Mouse (Mus musculus) T-cell, adult 2 months (primary cell): Measurements from ENCODE around the gene Gm49384.

Source experiments
- DNase-seq: peaks from one replicate; pipeline ENCODE4 v3.0.0; 2022; ENCODE audit warnings: low spot score

Gm49384 gene

DNA sequence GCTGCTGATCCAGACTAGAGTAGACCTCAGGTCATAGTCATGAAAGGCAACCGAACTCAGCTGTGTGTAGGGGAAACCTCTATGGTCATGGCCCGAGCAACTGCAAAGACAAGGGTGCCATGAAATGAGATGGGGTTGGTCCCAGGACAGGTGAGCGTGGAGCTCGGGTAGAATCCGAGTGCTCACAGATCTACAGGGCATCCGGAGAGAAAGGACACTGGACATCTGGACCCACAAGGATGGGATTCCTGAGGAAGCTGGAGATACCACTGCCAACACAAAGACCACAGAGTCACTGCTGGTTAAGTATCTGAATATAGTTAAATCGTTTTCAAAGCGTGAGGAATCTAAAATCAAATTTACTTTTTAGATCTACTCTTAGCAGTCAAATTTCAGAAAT lies 3.3 kb upstream of the Gm49384 start:
- DNase-seq: no peak

DNA sequence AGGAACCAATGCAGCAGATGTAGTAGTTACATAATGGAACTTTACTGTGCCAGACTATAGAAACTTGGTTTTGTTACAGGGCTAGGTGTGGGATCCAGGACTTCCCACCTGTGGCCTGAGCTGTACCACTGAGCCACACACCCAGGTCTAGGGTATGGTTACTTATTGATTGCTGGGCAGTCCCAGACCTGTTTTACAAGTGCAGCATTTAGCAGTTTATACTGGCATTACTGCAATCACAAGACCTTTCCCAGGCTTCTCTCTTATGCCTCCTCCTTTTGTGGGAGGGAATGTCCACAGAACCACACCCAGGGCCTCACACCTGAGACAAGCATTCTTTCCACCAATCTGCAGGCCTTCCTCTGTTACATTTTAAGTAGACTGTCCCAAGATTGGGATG lies 5.1 kb downstream of the Gm49384 start:
- DNase-seq: no peak

DNA sequence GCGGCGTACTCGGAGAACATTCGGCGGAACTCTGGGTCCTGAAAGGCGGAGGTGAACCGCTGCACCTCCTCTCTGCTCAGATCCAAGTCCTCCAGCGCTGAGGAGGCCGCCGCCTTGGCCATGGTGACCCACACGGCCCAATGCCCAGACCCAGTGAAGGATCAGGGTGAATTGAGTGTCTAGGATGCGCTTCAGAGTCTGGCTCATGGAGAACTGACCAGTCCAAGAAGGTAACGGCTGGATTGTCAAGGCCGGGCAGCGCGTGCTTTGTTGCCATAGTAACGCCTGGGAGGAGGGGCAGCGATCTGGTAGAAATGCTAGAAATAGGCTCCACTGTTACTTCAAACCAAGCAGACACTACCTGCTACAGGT lies 5.9 kb downstream of the Gm49384 start, which contains the start of gene Dnaaf2:
TSS of gene Dnaaf2 (minus strand) at position 266 of the 372 bp plus-strand sequence.
- DNase-seq: no peak

DNA sequence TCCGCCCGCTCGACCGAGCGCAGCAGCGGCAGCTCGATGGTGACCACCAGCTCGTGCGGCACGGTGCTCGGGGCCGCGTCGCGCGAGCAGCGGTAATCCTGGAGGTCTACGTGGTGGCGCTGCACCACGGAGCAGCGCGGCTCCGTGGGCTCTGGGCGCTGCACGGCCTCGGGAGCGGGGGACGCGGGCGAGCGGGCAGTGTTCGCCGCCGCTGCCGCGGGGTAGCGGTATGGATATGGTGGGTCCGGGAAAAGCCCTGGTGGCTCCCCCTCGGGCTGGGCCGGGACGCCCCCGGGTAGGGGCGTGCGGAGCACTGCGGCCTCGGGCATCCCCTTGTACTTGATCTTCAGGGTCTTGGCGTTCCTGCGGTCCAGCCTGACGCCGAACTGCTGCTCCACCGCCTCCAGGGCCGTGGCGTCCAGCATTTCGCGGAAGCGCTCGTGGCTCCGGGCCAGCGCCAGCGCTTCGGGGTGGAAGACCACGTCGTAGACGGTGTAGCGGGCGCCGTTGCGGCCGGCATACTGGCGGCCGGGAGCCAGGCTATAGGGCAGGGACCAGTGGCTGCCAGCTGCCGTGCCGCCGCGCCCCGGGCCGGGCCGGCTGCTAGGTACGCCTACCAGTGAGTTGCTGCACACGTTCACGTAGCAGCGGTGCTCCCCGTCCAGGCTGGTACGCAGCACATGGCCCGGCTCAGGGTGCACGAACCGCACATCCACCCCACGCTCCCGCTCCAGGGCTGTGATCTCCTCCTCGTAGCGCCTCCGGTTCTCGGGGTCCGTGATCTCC lies 6.5 kb downstream of the Gm49384 start:
- DNase-seq: peak; percentile 66

DNA sequence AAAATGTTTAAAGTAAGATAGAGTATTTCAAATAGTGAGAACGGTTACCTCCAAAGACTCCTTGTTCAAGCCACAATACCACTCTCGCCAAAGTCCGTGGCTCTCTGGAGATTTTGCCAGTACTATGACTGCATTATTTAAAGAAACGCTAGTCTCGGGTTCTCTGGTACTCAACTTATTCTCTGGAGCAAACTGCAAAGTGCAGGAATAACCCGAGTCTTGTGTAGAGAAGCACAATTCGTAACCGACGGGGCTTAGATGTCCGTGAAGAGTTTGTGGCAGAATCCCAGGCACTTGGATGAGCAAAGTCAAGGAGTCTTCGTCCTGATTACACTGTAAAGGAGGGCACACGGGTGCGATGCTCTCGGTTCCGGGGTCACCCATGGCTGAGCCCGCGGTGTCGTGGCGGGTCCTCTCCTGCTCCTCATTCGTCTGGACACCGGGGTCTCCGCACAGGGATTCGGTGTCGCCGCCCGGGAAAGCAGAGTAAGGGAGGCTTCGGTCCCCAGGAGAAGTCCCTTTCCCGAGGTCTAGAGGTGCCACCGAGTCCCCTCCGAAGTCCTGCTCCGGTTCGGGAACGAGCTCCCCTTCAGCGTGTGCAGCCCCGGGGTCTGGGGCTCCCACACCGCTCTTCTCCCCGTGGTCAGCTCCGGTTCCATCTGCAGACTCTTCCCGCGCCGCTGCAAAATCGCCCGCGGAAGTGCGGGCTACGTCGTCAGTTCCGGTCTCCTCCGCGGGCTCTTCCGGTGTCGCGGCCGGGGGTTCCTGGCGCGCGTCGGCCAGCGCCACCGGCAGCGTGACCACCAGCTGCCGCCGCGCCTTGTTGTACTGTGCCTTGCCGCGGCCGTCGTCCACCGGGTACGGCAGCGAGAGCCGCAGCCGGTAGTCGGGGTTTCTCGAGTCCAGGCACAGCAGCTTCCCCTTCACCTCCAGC lies 7.4 kb downstream of the Gm49384 start, which contains the start of gene Gm49383:
TSS of gene Gm49383 (minus strand) at position 661 of the 934 bp plus-strand sequence.
- DNase-seq: peak; percentile 42

DNA sequence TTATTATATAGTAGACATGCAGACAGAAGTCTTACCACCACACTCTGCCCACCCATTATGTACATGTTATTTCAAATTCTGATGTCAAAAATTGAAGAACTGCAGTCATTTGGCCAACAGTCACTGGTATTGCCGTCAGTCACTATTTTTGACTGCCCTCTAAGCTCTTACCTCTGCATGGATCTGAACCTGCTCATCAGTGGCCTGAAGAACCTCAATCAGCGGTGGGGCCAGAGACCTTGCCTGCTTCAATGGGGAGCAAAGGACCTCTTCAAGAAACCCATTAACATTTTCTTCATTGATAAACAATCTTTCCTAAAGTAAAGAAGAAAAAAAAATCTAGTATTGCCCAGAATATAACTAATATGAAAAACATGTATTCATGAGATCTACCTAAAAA lies 11.4 kb downstream of the Gm49384 start:
- no peak for DNase-seq

DNA sequence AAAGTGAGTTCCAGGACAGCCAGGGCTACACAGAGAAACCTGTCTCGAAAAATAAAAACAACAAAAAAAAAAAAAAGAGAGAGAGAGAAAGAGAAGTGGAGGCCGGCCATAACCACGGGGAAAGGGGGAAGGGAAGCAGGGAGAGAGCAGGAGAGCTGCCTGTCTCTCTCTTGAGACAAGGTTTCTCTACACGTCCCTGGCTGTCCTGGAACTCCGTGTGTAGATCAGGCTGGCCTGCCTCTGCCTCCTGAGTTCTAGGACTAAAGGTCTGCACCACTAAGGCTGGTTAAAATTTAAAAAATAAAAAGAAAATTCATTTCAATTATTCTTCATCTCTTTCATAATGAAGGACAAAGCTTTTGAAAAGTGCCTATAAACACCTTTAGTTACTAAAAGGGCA lies 12.7 kb downstream of the Gm49384 start:
- no peak for DNase-seq

DNA sequence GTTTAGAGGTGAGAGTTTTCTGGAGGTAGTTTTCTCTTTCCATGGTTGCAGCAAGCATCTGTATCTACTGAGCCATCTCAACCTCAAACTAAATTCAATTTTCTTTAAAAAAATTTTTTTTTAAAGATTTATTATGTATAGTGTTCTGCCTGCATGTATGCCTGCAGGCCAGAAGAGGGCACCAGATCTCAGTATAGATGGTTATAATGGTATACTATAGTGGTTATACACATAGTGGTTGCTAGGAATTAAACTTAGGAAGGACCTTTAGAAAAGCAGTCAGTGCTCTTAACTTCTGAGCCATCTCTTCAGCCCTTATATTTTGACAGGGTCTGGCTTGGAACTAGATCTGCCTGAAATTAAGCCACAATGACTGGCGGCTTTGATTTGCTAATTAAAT lies 13.5 kb downstream of the Gm49384 start:
- peak; percentile 44 for DNase-seq

DNA sequence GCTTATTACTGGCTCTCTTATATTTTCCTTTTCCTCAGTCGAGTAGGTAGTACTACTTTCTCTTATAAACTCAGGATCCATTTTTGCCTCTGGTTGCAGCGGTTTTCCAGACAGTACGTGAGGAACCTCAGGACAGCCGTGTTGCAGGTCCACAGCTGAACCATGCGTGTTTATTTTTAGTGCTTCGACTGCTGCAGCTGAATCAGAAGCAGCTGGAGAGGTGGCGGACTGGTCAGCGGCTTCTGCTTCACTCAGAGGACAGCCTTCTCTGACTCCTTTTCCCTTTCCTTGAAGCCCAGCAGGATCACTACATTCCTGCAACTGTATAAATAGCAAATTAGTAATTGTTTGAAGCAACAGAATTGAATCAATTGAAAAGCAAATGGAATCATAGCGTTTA lies 14.0 kb downstream of the Gm49384 start:
- DNase-seq: no peak

DNA sequence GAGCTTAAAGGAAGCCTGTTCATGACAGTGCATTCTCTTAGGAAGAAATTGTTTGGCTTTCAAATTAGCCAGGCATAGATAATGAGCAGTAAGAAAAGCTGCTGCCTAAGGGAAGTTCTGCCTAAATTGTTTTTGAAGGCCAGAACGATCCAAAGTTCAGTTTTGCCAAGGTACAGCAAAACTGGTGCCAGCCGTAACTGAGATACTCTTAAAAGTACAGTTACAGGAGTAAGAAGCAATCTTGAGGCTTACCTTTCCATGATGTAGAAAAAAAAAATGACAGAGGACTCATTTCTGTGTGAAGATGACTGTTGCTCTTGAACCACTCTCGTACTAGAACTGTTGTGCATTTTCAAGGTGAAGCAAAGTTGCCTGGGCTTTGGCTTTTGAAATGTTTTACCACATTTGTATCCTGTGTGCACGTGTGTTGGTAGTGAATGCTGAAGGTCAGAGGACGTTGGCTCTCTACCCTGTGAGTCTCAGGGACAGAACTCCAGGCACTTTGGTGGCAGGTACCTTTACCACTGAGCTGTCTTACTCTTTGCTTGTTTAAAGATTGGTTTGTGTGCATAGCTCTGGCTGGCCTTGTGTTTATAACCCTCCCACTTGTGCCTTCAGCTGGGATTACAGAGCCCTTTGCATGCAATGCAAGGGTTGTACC lies 17.1 kb downstream of the Gm49384 start:
- DNase-seq: no peak

DNA sequence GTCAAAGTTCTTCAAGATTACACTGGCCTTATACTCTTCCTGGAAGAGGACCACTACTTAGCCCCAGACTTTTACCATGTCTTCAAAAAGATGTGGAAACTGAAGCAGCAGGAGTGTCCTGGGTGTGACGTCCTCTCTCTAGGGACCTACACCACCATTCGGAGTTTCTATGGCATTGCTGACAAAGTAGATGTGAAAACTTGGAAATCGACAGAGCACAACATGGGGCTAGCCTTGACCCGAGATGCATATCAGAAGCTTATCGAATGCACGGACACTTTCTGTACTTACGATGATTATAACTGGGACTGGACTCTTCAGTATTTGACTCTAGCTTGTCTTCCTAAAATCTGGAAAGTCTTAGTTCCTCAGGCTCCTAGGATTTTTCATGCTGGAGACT lies 18.7 kb downstream of the Gm49384 start:
- no peak for DNase-seq

DNA sequence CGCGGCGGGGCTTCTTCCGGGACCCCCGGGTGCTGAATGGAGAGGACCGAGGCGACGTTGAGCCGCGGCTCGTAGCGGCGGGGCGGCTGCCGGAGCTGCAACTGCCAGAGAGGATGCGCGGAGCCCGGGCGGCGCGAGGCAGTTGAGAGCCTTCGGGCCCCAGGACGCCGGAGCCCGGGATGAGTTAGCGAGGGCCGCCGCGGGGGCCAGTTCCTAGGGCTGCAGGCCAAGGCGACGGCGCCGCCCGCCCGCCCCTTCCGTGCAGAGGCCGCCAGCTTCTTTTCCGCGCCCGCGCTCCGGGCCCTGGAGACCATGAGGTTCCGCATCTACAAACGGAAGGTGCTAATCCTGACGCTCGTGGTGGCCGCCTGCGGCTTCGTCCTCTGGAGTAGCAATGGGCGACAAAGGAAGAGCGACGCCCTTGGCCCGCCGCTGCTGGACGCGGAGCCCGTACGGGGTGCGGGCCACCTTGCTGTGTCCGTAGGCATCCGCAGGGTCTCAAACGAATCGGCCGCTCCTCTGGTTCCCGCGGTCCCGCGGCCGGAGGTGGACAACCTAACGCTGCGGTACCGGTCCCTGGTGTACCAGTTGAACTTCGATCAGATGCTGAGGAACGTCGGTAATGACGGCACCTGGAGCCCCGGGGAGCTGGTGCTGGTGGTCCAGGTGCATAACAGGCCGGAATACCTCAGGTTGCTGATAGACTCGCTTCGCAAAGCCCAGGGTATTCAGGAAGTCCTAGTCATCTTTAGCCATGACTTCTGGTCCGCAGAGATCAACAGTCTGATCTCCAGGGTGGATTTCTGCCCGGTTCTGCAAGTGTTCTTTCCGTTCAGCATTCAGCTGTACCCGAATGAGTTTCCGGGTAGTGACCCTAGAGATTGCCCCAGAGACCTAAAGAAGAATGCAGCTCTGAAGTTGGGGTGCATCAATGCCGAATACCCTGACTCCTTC lies 19.4 kb downstream of the Gm49384 start:
- no peak for DNase-seq

DNA sequence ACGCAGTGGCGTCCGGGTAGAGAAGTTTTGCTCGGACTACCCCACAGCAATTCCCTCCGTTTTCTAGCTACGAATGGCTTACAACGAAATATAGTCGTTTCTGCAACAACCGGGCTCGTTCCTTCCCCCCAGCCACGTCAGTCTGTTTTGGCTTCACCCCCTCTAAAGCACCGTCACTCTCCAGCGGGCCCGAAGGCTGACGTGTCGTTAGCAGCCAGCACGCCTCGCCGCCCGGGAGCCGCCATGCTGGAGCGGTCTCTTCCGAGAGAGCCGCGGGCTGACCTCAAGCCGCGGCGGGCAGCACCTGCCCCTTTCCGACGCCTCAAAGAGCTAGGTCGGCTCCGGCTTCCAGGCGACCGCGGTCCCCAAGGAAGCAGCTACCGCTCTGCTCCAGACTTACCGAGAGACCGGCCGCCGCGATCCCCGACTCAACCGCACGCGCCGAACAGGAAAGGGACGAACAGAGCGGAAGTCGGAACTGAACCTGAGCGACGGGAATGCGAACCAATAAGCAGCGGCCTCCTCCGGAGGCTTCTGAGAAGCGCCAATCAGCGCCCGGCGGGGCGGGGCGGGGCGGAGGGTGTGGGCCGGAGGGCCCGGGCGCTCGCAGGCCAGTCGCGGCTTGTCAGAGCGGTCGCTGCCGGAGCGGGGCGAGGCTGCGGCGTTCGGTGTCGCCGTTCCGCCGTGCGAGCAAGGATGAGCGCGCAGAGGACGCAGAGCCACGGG lies 20.3 kb downstream of the Gm49384 start, which contains the start of the genes Rpl36al and Mgat2:
TSS of gene Rpl36al (minus strand) at position 501 of the 726 bp plus-strand sequence.
TSS of gene Mgat2 (plus strand) at position 575 of the 726 bp plus-strand sequence.
- peak; percentile 94 for DNase-seq

DNA sequence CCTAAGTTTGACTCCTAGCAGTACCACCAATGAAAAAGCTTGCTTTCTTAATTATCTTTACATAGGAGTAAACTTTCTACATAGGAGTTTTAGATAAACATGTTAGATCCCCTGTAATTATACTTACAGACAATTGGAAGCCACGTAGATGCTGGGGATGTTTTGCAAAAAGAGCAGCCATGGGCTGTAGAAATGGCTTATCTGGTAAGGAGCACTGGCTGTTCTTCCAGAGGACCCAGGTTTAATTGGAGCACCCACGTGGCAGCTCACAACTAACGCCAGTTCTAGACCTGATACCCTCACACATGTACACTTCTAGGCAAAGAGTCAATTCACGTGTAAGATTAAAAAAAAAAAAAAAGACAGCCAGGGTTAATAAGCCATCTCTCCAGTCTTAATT lies 22.3 kb downstream of the Gm49384 start:
- no peak for DNase-seq

DNA sequence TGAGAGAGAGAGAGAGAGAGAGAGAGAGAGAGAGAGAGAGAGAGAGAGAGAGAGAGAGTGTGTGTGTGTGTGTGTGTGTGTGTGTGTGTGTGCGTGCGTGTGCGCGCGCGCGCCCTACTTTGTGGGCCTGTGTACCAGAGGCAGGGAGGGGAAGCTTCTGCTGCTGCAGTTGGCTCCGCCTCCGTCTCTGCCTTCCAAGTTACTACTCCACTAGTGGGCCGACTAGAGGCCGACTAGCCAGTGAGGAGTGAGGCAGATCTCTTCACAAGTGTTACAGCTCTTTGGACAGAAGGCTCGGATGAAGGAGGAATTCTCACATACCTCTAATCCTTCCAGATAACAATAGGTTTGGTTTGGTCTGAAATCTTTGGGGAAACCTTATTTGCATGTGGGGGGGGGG lies 24.7 kb downstream of the Gm49384 start:
- no peak for DNase-seq

DNA sequence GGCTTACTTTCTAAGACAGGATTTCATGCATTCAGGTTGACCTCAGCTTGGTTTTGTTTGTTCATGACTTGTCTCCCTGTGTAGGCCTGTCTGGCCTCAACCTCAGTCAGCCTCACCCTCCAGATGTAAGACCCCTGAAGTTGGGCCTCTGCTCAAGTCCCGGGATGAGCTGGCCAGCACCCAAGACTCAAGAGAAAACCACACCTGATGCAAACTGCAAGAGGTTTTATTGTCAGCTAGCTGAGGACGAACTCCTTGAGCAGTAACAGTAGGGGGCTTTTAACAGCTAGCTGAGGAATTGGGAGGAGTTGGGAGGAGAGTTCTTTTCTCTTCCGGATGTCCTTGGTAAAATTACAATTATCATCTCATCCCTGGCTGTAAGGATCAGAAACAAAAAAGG lies 26.5 kb downstream of the Gm49384 start:
- no peak for DNase-seq

DNA sequence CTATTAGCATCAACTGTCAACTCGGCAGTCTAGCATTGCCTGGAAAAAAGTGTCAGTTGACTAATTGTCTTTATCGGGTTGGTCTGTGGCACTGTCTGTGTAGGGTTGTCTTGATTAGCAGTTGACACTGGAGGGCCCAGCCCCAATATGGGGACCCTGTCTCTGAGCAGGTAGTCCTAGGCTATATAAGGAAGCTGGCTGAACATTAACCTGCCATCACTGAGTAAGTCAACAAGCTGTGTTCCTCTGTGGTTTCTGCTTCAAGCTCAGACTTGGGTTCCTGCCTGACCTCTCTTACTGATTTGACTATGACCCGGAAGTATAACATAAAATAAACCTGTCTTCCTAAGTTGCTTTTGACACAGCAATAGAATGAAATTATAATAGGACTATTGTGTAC lies 28.1 kb downstream of the Gm49384 start:
- DNase-seq: no peak

DNA sequence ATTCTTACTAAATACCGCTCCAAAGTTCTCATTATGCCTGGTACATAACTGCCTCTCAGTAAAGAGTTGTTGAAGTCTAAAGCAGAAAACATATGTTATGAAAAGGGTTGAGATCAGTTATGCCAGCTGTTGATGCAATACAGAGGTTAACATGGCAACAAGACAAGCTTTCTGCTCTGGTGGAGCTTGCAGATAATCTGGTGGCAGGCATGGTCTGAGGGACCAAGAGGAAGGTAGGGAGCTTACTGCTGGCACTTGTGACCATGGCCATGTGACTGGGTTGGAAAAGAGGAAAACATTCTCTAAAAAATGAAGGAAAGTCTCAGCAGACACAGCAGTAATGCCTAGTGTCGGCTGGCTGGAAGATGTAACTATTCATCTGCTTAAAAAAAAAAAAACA lies 32.8 kb downstream of the Gm49384 start:
- DNase-seq: no peak

DNA sequence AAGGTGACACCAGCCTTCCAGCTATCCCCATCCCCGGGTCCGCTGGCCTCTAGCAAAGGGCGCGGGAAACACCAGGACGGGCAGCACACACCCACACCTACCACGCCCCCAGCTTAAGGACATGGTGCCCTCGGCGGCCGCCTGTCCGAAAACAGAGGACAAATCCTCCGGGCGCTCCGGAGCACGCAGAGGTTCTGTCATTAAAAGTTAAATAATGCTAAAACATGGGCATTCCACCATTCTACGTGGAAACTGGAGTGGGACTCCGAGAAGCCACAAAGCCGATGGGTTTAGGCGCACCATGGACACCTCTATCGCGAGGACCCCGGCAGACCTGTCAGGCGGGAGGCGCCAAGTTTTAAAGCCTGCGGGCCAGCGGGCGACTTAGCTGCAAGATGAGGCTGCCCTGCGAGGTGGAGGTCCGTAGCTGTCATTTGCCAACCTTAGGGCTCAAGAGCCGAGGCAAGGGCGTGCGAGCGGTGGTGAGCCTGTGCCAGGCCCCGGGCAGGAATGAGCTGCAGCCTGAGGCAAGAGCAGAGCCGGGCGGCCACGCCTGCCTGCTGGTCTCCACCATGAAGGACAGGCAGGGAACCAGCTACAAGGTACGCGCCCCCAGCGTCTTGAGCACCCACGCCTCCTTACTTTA lies 35.5 kb downstream of the Gm49384 start, which contains the start of gene Lrr1:
TSS of gene Lrr1 (plus strand) at position 354 of the 646 bp plus-strand sequence.
- DNase-seq: peak; percentile 82
